Mouse (Mus musculus) bone marrow, adult 2 months (tissue): ENCODE measurements around the gene Apc2. TPM values are rescaled to one million over a fixed set of nuclear protein-coding genes. Genes with fewer than 3 reads are reported as not detected.

Experiments used
- H3K27ac ChIP-seq: fragments of 200-500 bp; 2 replicates; pipeline ENCODE4 v1.5.1; 2012; ENCODE audit warnings: low read depth, mild to moderate bottlenecking, control low read depth, inconsistent platforms, low read length; ENCODE audit not compliant: control insufficient read depth, poor library complexity, insufficient read depth
- H3K4me1 ChIP-seq: fragments of 200-500 bp; 2 replicates; pipeline ENCODE4 v1.6.1; 2011; ENCODE audit warnings: low read length; ENCODE audit not compliant: control insufficient read depth, insufficient read depth
- H3K4me3 ChIP-seq: fragments of 200-500 bp; replicated peaks from 2 replicates; pipeline ENCODE3; 2011; ENCODE audit warnings: mild to moderate bottlenecking, low read depth, low read length, control low read depth; ENCODE audit not compliant: control insufficient read depth
- CTCF ChIP-seq: fragments of 200-500 bp; IDR thresholded peaks from 2 replicates; pipeline ENCODE4 v1.5.1; 2011; ENCODE audit warnings: low read length, control low read depth; ENCODE audit not compliant: control insufficient read depth, insufficient read depth
- POLR2A ChIP-seq: fragments of 200-500 bp; IDR thresholded peaks from 2 replicates; pipeline ENCODE4 v1.6.1; 2011; ENCODE audit warnings: low read depth, mild to moderate bottlenecking, control low read depth, low read length, borderline replicate concordance; ENCODE audit not compliant: control insufficient read depth
- WGBS: fragments of 180-500 bp; shearing (Covaris S2); methylation state at CpG from one replicate; pipeline ENCODE4 v1.1.7; 2018; 5-methylcytosine and 5-hydroxymethylcytosine counted together
- polyA plus RNA-seq: library from polyadenylated mRNA; stranded (reverse); fragments of >200 nt; gene quantifications from 2 replicates; pipeline ENCODE4 v1.2.4, GENCODE M21; 2011; ENCODE audit warnings: low replicate concordance; ENCODE audit not compliant: missing spikeins, insufficient read depth, insufficient read length

The Apc2 gene
- polyA plus RNA-seq, 1 experiment = 0.17 TPM

DNA sequence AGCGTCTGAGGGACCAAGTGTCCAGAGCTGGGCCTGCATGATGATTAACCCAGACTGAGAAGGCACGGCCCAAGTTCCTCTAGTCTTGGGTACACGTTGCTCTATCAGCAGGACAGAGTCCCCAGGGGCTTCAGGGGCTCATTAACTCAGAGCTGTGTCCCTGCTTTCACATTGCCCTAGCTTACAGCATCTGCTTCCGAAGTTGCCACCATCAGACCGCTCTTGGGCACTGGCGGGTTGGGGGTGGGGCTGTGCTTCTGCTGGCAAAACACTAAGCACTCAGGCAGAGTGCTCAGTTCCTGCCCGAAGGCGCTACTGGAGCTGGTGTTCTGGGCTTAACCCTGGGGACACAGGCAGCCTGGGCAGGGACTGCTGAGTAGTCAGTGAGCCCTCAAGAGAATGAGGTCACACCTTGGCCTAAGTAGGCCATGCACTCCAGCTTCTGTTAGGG lies 13.8 kb upstream of the Apc2 start:
- 45% methylated on average over 8 of the region's 8 CpGs for WGBS
- Histone ChIP-seq H3K4me1 (no peaks in the 10 kb centered on the region; the same call in 1 of the 2 replicates), H3K4me3 (no peak overlapping the region), H3K27ac (peak overlapping the region; percentile 31)
- TF ChIP-seq CTCF = no peak
- TF ChIP-seq POLR2A = no peak

DNA sequence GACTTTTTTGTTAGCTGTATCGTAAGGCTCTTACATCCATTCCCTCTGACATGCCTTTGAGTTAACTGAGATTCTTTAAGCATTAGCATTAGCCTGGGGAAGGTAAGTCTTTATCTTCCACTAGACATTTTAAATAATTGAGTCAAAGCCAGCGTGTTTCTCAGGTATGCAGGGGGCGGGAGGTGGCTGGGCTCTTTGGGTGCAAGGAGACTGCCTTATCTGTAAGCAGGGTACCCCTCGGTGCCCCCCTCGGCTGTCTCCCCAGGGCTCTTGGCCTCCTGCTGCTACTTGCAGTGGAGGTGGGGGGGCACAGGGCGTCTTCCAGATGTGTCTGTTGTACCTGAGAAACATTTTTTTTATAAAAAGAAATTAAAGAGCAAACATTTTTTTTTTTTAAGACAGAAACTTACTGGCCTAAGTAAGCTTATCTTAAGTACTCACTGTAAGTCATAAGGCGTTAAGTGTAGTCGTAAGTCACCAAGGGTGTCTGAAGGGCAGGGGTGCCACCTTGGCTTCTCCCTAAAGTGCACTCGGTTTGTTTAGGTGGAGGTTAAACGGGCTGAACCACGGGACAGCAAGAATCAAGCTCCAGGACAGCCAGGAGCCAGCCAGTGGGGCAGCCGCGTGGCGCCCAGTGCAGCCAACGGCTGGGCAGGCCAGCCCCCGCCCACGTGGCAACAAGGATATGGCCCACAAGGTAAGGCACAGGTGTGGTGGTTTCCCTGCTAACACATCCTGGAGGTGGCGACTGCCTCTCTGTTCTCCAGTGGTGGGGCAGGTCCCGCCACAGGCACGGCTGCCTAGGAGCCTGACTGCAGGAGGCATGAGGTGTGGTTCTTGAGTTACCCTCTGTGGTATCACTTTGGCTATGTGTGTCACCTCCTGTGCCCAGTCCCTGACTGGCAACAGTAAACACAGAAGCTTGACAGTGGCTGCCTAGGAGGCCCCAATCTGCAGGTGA lies 13.0 kb upstream of the Apc2 start:
- TF ChIP-seq CTCF = no peak
- TF ChIP-seq POLR2A = no peak
- WGBS = 86% methylated on average over 20 of the region's 20 CpGs
- Histone ChIP-seq H3K4me1 (no peaks in the 10 kb centered on the region; the same call in 1 of the 2 replicates), H3K27ac (peak overlapping the region; percentile 1; the same call in 1 of the 2 replicates), H3K4me3 (no peak overlapping the region)

DNA sequence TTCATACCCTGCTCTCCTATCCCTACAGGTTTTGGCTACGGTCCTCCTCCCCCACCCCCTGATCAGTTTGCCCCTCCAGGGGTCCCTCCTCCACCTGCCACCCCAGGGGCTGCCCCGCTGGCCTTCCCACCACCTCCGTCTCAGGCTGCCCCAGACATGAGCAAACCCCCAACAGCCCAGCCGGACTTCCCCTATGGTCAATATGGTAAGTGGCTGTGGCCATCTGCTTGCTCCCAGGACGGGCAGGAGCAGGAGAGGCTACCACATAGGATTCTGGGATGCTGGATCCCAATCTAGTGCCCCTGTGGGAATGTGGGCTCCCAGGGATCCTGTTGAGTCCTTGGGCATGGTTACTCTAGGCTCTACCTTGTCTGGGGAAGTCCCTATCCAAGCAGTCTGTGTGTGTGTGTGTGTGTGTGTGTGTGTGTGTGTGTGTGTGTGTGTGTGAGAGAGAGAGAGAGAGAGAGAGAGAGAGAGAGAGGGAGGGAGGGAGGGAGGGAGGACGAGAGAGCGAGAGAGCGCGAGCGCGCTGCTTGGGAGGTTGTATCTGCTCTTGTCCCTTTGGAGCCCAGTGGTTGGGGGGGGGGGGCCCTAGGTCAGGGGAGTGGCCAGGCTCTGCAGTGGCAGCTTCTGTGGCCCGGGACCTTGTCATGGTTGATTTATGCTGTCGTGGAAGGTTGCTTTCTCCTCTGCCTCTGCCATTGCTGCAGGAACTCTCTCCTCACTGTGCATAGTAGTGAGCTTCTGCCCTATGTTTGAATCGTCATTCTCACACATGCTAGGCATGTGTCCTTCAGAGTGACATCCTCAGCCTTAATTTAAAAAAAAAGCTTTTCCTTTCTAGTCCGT lies 10.3 kb upstream of the Apc2 start:
- H3K4me1 ChIP-seq = no peaks in the 10 kb centered on the region; the same call in 1 of the 2 replicates
- H3K4me3 ChIP-seq = no peak overlapping the region
- 82% methylated on average over 15 of the region's 15 CpGs for WGBS
- no peak for TF ChIP-seq CTCF
- no peak for TF ChIP-seq POLR2A
- no peak overlapping the region for H3K27ac ChIP-seq

DNA sequence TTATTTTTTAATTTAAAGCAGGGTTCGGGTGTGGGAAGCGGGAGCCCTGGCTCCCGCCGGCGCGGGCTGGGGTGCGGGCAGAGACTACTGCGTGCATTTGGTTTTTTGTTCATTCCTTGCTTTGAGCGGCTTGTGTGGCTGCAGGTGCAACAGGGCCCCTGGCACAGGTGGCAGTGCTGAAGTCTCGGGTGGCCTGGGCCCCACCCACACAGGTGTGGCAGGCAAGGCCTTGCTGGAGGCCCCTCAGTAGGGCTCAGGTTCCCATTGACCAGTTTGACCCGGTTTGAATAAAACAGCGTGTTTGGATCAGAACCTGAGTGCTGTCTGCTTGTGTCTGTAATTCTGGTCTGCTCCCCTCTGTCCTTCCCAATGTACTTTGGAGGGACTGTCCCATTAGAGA lies 7.7 kb upstream of the Apc2 start:
- no peak overlapping the region for H3K27ac ChIP-seq
- WGBS = 92% methylated on average over 12 of the region's 12 CpGs
- H3K4me3 ChIP-seq = no peak overlapping the region
- H3K4me1 ChIP-seq = no peaks in the 10 kb centered on the region
- no peak for TF ChIP-seq CTCF
- no peak for TF ChIP-seq POLR2A

DNA sequence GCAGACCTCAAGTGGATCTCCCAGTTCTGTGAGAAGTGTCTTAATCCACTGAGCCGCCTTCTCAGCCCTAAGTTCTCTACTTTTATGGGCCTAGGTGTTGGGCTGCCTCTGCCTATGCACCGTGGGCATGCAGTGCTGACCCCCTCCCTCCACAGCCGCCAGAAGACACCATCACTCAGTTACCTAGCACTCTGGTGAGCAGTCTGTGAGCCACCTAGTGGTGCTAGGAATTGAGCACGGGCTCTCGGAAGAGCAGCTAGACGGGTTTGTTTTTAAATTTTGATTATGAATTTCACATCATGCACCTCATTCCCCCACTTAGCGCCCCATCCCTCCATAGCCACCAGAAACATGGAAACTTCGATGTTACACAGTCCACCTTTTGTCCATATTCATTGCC lies 7.1 kb upstream of the Apc2 start:
- H3K4me3 ChIP-seq = no peak overlapping the region
- 69% methylated on average over 8 of the region's 8 CpGs for whole genome bisulfite sequencing
- no peak overlapping the region for H3K27ac ChIP-seq
- H3K4me1 ChIP-seq = peaks cover 2% of the 10 kb centered on the region; the same call in 1 of the 2 replicates
- no peak for TF ChIP-seq CTCF
- no peak for TF ChIP-seq POLR2A

DNA sequence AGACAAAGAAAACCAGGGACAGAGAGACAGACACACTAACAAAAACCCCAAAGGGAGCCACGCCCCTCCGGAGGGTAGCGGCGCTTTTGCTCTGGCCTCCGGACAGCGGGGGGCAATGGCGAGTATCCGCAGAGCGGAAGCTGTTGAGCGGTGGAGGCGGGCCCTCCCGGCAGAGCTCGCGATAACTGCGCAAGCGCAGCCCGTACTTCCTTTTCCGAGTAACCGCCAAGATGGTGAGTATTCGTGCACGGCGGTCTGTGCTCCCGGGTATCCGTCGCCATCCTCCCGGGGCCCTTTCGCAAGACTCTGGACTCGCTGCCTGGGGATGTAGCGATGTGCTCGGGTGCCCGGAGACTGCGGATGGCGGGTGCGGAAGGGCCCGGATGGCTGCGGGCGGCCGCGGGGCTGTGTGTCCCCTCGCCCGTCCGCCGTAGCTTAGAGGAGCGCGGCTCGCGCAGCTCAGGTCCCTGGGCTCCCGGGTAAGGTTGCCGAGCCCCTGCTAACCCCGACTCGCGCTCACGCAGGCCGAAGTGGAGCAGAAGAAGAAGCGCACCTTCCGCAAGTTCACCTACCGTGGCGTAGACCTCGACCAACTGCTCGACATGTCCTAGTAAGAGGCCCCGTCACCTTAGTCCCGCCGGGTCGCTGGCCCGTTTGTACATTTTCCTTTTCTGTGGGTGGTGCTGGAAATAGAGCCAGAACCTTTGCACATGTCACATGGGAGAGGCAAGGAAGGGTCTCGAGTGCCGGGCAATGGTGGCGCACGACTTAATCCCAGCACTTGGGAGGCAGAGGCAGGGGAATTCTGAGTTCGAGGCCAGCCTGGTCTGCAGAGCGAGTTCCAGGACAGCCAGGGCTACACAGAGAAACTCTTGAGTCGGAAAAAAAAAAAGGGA lies 3.3 kb upstream of the Apc2 start, which contains the start of gene Rps15:
Rps15 (plus strand) TSS at position 203 of the 896 bp plus-strand sequence.
- H3K4me3 ChIP-seq = peak within 1 kb of the TSS; percentile 83
- peaks cover 3% of the 10 kb centered on the region; the same call in 1 of the 2 replicates for H3K4me1 ChIP-seq
- TF ChIP-seq POLR2A = peak; percentile 96
- TF ChIP-seq CTCF = peak; percentile 48; the same call in 1 of the 2 replicates
- under 1% methylated on average over 72 of the region's 72 CpGs for WGBS
- peak within 1 kb of the TSS; percentile 81 for H3K27ac ChIP-seq

DNA sequence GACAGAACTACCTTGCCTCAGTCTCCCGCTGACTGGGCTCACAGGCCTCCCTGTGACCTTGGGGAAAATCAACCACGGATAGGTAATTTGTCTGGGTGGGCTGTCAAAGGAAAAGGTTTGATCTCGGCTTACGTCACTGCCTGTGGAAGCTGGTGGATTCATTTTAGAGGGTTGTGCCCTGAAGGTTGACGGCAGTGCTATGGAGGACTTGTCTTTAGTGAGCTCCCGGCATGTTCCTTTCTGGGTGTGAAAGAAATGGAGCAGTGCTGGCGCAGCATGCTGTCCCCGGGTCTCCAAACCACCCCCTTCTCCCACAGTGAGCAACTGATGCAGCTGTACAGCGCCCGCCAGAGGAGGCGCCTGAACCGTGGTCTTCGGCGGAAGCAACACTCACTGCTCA lies 2.5 kb upstream of the Apc2 start:
- Histone ChIP-seq H3K27ac (peak overlapping the region; percentile 81; the same call in 1 of the 2 replicates), H3K4me3 (peak overlapping the region; percentile 83), H3K4me1 (peaks cover 3% of the 10 kb centered on the region; the same call in 1 of the 2 replicates)
- WGBS = 15% methylated on average over 14 of the region's 14 CpGs
- no peak for TF ChIP-seq POLR2A
- TF ChIP-seq CTCF = no peak
